Mouse (Mus musculus): ENCODE results near the gene Mecp2.

The Mecp2 gene

GRCm38 (mm10) chrX:74008063-74008462, 127.1 kb downstream of the Mecp2 start:
- no peak for DNase-seq

GRCm38 (mm10) chrX:74006401-74006800, 128.8 kb downstream of the Mecp2 start:
- DNase-seq: no peak

- DNase-seq: no peak
Observed at GRCm38 (mm10) chrX:74003644-74004043, 131.5 kb downstream of the Mecp2 start.

- DNase-seq: no peak
Observed at GRCm38 (mm10) chrX:74001024-74001423, 134.1 kb downstream of the Mecp2 start.

- DNase-seq: no peak
Observed at GRCm38 (mm10) chrX:73998911-73999869, 136.0 kb downstream of the Mecp2 start.

GRCm38 (mm10) chrX:73977783-73978182, 157.4 kb downstream of the Mecp2 start:
- no peak for DNase-seq
